Mouse (Mus musculus): Measurements from ENCODE around the gene Psma3. TPM values are rescaled to one million over a fixed set of nuclear protein-coding genes. Genes with fewer than 3 reads are reported as not detected.

The Psma3 gene
- polyA plus RNA-seq, 1 experiment from 2014 or later: 388 TPM

Other genes starting within 250 kb of the Psma3 start
- gene Frmd6, start 149.1 kb upstream of the Psma3 start, polyA plus RNA-seq (2015; fragmentation: Nextera tagmentation; extraction: Ambion mirVana): 23.0 and 26.0 TPM in 2 replicates
- gene Actr10, start 36.8 kb upstream of the Psma3 start, polyA plus RNA-seq (2015; fragmentation: Nextera tagmentation; extraction: Ambion mirVana): 162 and 181 TPM in 2 replicates
- 25.4 and 26.4 TPM in 2 replicates for gene Arid4a, start 41.4 kb downstream of the Psma3 start, polyA plus RNA-seq (2015; fragmentation: Nextera tagmentation; extraction: Ambion mirVana)
- 0.25 TPM in 1 of 2 replicates, not detected in the other for gene Tomm20l, start 136.8 kb downstream of the Psma3 start, polyA plus RNA-seq (2015; fragmentation: Nextera tagmentation; extraction: Ambion mirVana)
- gene Timm9, start 162.1 kb downstream of the Psma3 start, polyA plus RNA-seq (2015; fragmentation: Nextera tagmentation; extraction: Ambion mirVana): 90.9 and 98.9 TPM in 2 replicates
- gene 2700049A03Rik, start 162.2 kb downstream of the Psma3 start, polyA plus RNA-seq (2015; fragmentation: Nextera tagmentation; extraction: Ambion mirVana): 8.4 and 8.6 TPM in 2 replicates